Mouse (Mus musculus) common myeloid progenitor, adult 5-6 weeks (primary cell): Measurements from ENCODE around the gene Lyg2. TPM values are rescaled to one million over a fixed set of nuclear protein-coding genes. Genes with fewer than 3 reads are reported as not detected.

Source experiments
- ATAC-seq: replicated peaks from 2 replicates; pipeline ENCODE4 v1.8.0; 2016; ENCODE audit warnings: low read depth, mild to moderate bottlenecking, moderate TSS enrichment, inconsistent platforms; ENCODE audit not compliant: poor library complexity, severe bottlenecking
- total RNA-seq: library from RNA; stranded (forward); fragments of 200-1000, 187-1606 nt; gene quantifications from 2 replicates; pipeline ENCODE4 v1.2.3, GENCODE M21; 2017

Gene Lyg2
- total RNA-seq, 1 experiment from 2014 or later = not detected

DNA sequence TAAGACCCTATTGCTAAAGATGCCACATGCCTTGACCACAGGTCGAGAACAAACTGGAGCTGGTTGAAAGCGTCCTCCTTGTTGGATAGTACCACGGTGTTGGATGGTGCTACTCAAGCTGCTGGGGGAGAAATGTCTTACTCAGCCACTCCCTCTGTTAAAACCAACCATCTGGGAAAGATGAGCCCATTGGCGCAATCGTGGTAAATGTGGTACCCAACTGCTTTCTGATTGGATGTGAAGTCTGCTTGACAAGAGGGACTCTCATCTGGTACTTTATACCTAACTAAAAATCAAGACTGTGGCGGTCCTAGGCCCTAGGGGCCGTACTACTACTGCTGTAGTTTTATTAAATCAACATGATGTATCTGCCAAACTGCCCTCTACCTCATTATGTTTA, 27.1 kb downstream of the Lyg2 start:
- ATAC-seq = no peak

DNA sequence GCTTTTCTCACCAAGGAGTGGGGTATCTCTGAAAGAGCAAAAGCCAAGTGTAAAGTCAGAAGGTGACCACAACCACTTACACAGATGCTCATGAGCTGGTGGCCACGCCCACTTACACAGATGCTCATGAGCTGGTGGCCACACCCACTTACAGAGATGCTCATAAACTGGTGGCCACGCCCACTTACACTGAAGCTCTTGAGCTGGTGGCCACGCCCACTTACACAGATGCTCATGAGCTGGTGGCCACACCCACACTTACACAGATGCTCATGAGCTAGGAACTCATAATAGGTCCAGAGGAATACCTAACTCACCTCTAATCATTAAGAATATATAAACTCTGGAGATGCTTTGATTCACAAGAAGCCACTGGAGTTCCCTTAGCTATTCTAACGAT, 31.8 kb downstream of the Lyg2 start:
- ATAC-seq = peak; percentile 56; the same call in 1 of the 2 replicates

DNA sequence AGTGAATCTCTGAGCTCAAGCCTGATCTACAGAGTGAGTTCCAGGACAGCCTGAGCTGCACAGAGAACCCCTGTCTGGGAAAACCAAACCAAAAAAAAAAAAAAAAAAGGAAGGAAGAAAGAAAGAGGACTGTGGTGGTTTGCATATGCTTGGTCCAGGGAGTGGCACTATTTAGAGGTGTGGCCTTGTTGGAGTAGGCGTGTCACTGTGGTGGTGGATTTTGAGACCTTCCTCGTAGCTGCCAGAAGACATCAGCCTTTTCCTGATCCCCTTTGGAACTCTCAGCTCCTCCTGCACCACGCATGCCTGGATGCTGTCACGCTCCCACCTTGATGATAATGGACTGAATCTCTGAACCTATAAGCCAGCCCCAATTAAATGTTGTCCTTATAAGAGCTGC, 32.9 kb downstream of the Lyg2 start:
- no peak for ATAC-seq

DNA sequence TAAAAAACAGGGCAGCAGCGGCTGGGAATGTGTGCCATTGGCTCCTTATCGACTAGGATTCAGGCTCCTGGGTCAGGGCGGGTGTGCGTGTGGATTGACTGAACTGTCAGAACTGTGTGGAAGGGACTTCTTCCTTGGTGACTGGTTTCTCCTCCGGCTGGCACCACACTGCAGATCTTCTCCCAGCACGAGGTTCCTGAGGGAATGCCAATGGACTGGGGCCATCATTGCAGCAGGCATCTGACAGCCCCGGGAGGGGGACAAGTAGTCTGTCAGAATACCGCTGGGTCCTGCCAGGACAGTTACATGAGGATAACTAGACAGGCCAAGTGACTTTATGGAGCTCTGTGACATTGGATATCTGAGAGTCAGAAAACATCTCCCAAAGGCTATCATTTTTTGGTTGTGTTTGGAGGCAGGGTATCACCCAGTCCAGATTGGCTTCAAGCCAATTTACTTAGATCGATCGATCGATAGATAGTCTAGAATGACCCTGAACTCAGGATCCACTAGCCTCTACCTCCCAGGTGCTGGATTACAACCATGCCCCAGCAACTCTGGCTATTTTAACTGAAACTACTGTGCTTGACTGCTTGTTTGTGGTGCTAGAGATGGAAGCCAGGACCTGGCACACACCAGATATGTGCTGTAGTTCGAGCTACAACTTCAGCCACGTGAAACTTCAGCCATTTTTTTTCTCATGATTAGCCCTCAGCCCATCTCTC, 38.4 kb downstream of the Lyg2 start:
- ATAC-seq = no peak

DNA sequence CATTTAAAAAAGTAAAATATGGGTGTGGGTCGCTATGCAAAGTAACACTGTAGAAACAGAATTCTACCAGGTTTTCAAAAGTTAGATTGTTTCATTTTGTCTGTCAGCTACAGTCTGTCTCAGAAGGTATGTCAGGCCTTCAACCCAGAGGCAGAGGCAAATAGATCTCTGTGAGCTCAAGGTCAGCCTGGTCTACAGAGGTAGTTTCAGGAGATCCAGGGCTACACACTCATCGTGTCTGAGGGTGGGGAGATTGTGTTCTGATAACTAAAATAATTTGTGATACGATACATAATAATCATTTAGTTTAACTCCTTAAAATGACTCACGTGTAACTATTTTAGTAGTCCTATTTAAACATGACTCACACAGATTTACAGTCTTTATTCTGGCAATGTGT, 43.1 kb downstream of the Lyg2 start:
- ATAC-seq = no peak

DNA sequence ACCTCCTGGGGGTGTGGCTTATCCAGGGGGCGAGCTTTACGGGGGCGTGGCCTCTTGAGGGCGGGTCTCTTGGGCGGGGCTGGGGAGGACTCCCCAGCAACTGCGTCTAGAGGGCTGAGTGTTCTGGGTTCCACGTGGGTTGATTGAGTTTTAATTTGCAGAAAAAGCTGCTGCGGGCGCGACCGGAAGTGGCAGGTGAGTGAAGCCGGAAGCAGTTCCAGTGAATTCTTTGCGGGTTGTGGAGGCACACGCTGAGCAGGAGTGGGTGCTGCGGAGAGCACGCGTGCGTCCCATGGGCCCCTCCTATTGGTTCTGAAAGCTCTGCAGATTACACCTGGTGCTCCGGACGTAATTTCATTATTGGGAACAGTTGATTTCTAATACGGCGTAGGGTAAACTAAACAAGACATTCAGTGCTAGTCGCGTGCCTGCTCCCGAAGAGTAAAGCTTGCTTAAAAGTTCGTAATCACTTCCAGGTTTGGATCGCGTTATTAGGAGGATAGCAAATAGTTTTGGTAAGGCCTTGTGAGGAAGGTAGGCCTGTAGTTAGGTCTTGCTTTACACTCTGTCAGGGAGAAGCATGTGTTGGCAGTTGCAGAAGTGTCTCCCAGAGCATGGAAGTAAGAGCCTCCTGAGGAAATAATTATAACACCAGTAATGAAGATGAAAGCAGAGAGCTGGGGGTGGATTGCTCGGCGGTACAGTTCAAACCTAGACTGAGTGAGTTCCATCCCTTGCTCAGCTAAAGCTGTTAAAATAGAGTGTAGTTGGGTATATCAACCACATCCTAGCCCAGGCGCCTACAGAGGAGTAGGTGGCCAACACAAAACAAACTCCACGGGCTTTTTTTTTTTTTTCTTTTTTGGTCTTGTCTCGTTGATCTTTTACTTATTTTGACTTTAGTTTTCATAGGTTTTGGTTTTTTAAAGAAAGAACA, 43.9 kb downstream of the Lyg2 start:
- peak; percentile 84 for ATAC-seq

DNA sequence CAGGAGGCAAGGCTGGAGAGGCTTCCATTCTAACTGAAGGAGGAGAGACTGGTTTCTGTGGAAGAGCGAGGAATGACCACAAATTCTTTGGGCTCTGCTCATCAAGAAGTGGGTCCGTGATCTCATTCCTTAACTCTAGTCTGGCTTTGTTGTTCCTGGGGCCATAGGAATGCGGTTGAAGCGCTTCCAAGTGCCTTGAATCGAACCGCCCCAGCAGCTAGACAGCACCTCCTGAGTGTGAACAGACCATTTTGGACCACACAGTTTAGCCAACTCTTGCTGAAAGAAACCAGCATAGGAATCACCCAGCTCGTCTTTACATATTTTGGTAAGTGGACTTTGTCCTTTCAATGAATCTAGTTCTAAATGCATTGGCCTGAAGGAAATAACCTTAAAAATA, 44.6 kb downstream of the Lyg2 start, which contains the start of gene Lipt1:
Gene Lipt1 (plus strand): TSS at position 35 of the 400 bp plus-strand sequence.
- peak; percentile 9; the same call in 1 of the 2 replicates for ATAC-seq

DNA sequence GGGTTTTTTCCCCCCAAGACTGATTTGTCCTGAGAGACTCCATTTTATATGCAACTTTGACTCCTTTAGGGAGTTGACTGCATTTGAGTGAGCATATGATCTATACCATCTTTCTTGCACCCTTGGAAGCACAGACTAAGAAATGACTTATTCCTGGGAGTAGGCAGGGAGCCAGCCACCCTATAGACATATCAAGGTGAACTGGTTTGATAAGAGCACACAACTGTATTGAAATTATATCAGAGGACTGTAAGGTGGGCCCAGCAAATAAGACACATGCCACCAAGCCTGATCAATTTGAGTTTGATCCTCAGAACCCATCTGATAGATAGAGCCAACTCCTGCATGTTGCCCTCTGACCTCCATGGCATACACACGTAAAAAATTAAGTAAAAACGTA, 46.9 kb downstream of the Lyg2 start:
- no peak for ATAC-seq

DNA sequence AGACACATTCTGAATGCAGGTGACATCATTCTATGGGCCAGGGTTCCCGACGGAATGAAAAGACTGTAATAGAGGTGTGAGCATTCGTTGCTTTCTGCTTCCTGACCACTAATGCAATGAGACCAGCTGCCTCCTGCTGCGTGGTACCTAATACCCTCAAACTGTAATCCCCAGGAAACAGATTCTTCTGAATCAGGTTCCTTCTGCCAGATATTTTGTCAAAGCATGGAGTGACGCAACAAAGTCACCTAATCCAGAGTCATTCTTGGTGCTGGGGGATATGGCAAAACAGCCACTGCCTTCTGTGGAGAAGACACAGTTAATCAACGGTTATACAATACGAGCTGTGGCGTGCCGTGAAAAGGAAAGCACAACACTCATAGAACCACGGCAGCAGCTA, 47.7 kb downstream of the Lyg2 start:
- ATAC-seq = peak; percentile 7; the same call in 1 of the 2 replicates

DNA sequence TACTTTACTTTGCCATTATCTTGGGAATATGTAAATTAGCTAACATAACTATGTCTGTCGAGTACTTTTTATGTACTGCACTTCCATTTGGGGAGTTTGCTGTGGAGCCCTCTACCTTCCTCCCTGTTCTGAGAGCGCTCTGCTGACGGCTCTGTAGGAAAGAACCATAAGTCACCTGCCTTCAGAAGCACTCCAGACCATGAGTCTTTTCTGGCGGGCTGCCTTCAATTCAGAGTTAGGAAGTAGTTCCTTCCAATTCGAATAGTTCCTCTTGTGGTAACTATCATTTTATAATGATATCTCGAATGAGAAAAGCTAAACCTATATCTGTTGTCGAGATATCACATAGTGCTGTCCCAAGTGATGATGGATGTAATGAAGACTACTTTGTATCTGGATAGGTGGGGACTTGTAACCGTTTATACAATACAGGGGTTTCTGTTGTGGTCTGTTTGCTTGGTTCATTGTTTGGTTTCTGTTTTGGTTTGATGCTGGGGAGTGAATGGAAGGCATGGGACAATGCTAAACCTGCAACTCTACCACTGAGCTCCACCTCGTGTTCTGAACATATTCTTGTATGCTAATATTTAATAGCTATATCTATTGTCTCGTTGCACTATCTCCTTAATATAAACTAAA, 48.5 kb downstream of the Lyg2 start:
- ATAC-seq = no peak

DNA sequence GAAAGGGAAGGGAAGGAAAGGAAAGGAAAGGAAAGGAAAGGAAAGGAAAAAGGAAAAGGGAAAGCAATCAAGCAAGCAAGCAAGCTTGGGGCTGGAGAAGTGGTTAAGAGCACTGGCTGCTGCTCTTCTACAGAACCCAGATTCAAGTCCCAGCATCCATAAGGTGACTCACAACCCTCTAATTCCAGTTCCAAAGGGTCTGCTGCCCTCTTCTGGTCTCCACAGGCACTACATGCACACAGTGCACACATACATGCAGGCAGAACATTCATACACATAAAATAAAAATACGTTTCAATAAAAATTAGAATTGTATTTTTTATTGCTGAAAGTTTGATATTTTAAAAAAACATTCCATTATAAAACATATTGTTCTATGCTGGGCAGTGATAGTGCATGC, 49.2 kb downstream of the Lyg2 start:
- no peak for ATAC-seq

DNA sequence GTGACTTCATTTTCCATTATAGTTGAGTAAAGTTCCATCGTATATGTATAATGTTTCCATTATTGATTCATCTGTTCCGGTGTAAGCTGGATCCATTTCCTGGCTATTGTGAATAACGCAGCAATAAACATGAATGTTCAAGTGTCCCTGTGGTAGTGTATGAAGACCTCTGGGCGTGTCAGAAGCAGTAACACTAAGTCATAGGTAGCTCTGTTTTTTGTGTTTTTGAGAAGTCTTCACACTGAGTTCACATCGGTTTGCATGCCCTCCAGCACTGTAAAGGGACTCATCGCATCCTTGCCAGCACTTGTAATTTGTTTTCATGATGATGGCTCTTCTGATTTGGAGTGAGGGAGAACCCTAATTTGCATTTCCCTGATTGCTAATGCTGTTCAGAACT, 50.0 kb downstream of the Lyg2 start, which contains the start of gene Tsga10:
Gene Tsga10 (minus strand): TSS at position 144 of the 400 bp plus-strand sequence.
- no peak for ATAC-seq

DNA sequence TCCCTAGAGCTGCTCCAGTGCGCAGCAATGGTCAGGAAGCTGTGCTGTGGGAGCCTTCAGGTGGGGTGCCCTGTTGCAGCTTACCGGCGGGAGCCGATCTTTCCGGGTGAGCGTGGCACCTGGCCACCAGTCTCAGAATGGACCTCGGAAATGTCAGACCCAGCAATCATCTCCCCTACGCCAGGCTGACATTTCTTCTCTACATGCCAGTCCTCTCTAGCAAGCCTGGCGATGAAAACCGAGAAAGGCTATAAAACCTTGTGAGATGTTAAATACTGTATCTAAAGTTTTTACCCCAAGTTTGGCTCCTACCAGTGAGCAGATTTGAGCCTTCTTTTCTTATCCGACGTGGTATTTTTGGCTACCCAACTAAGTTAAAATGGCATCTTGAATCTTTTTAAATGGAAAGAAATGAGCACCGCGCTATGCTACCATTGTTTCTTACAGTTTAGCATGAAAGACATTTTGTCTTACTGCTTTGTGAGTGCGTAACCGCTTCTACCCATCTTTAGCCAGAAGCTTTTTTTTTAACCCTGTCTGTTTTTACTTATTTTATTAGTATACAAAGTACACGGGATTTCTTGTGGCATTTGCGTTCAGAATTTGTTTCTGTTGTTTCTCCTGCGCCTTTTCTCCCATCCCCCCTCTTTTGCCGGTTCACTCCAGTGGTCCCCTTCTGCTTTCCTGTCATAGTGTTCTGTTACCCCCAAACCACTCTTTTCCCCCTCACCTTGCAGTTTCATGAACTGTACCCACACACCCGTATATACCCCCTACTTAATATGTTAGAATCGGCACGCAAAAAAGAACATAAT, 50.7 kb downstream of the Lyg2 start:
- ATAC-seq = no peak

DNA sequence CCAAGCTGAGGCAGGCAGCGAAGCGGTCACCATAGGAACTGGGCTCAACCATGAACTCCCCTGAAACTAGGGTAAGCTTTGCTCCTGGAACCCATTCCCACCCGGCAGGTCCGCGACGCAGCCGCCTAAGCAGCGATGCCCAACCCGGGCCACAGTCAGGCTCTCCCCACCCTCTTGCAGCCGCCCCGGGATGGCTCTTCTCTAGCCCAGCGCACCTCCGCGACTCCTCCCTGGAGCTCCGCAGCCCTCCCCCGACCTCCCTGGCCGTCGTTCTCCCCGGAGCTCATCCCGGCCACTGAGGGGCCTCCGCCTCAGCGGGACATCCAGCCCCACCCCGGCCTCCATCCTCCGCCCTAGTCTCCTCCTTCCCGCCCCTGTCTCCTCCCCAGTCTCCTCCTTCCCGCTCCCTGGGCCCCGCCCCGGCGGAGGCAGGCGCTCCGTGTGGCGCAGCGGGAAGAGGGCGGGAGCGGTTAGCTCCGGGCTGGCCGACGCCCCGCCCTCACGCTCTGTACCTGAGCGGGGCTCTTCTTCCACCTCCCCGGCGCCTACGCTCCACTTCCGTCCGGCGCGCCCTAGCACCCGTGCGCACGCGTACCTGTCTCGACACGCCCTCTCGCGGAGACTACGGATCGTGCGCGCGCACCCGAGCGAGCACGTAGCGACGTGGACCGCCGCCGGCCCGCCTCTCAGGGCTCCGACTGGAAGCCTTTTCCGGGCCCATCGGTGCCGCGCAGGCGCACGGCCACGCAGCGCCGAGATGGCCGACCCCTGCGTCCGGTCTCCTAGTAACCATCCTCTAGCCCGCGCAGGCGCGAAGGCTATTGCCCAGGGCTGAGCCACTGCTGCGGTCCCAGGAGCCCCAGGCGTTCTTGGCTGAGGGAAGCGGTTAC, 51.5 kb downstream of the Lyg2 start:
- peak; percentile 83 for ATAC-seq

Other genes with a start within 250 kb of the Lyg2 start
- not detected in 2 replicates for gene 2010300C02Rik, start 196.4 kb downstream of the Lyg2 start, total RNA-seq
- gene Tsga10, start 50.1 kb downstream of the Lyg2 start, total RNA-seq = 10.5 and 11.5 TPM in 2 replicates
- gene Lipt1, start 44.8 kb downstream of the Lyg2 start, total RNA-seq = 4.3 and 6.9 TPM in 2 replicates
- 22.7 and 36.1 TPM in 2 replicates for gene Mitd1, start 26.1 kb downstream of the Lyg2 start, total RNA-seq
- 220 and 300 TPM in 2 replicates for gene Mrpl30, start 26.0 kb downstream of the Lyg2 start, total RNA-seq
- not detected in 2 replicates for gene Lyg1, start 41.3 kb upstream of the Lyg2 start, total RNA-seq
- 43.7 and 48.5 TPM in 2 replicates for gene Txndc9, start 81.4 kb upstream of the Lyg2 start, total RNA-seq
- gene Eif5b, start 81.5 kb upstream of the Lyg2 start, total RNA-seq = 41.0 and 70.5 TPM in 2 replicates
- 41.5 and 47.1 TPM in 2 replicates for gene Rev1, start 213.3 kb upstream of the Lyg2 start, total RNA-seq